Mouse (Mus musculus): ENCODE measurements around the gene Serpina6. TPM values are rescaled to one million over a fixed set of nuclear protein-coding genes. Genes with fewer than 3 reads are reported as not detected.
A peak's percentile ranks its signal among the peaks of the same experiment; 100 is the strongest.
"Not testable (repeated sequence)": the region's sequence is repeated elsewhere in the genome, so short reads cannot be mapped to it uniquely, and the experiment has no call there.

The Serpina6 gene
- polyA plus RNA-seq, 1 experiment from 2014 or later, result 410 TPM

- H3K27ac ChIP-seq, result no peak within 1 kb of the TSS
- TF ChIP-seq CTCF (IDR thresholded peaks at IDR 0.05; ENCODE audit: low read depth), result no peak
- no peaks in the 10 kb centered on the region for H3K27me3 ChIP-seq (ENCODE audit: insufficient read depth, low read length)
- DNase-seq (ENCODE audit: low spot score), result no peak
- 94% methylated on average over 1 of the region's 1 CpGs for WGBS
- H3K4me3 ChIP-seq (replicated peaks; ENCODE audit: low read depth, low read length), result no peak within 1 kb of the TSS
- no peak within 1 kb of the TSS for H3K9ac ChIP-seq (ENCODE audit: low read depth, low read length)
- no peak for ATAC-seq (replicated peaks; ENCODE audit: low FRiP score, low read depth)
- H3K9me3 ChIP-seq (replicated peaks; ENCODE audit: low read length), result no peaks in the 10 kb centered on the region
- H3K36me3 ChIP-seq (ENCODE audit: insufficient read depth, low read length), result no peaks in the 10 kb centered on the region
- no peaks in the 10 kb centered on the region for H3K4me1 ChIP-seq (replicated peaks; ENCODE audit: insufficient read depth, low read length)
- no peak within 1 kb of the TSS for H3K4me2 ChIP-seq (ENCODE audit: low read length)
Observed at GRCm38 (mm10) chr12:103676039-103676438, 19.0 kb upstream of the Serpina6 start, which contains the start of gene Serpina16. Gene Serpina16 (minus strand): TSS chr12:103676139.

- DNase-seq (ENCODE audit: low spot score), result peak; percentile 53
- H3K36me3 ChIP-seq (ENCODE audit: insufficient read depth, low read length), result no peaks in the 10 kb centered on the region
- H3K27ac ChIP-seq, result no peak overlapping the region
- no peak for ATAC-seq (replicated peaks; ENCODE audit: low FRiP score, low read depth)
- no peaks in the 10 kb centered on the region for H3K9me3 ChIP-seq (replicated peaks; ENCODE audit: low read length)
- H3K9ac ChIP-seq (ENCODE audit: low read depth, low read length), result no peak overlapping the region
- 80% methylated on average over 2 of the region's 2 CpGs for WGBS
- TF ChIP-seq CTCF (IDR thresholded peaks at IDR 0.05; ENCODE audit: low read depth), result no peak
- H3K4me1 ChIP-seq (replicated peaks; ENCODE audit: insufficient read depth, low read length), result no peaks in the 10 kb centered on the region
- no peak overlapping the region for H3K4me2 ChIP-seq (ENCODE audit: low read length)
- H3K4me3 ChIP-seq (replicated peaks; ENCODE audit: low read depth, low read length), result no peak overlapping the region
- H3K27me3 ChIP-seq (ENCODE audit: insufficient read depth, low read length), result no peaks in the 10 kb centered on the region
Observed at GRCm38 (mm10) chr12:103673179-103673578, 16.2 kb upstream of the Serpina6 start.

- Histone ChIP-seq H3K4me1 (replicated peaks; ENCODE audit: insufficient read depth, low read length) (no peaks in the 10 kb centered on the region), H3K9ac (ENCODE audit: low read depth, low read length) (no peak overlapping the region), H3K4me2 (ENCODE audit: low read length) (no peak overlapping the region), H3K27ac (no peak overlapping the region), H3K4me3 (replicated peaks; ENCODE audit: low read depth, low read length) (no peak overlapping the region), H3K9me3 (replicated peaks; ENCODE audit: low read length) (no peaks in the 10 kb centered on the region), H3K36me3 (ENCODE audit: insufficient read depth, low read length) (no peaks in the 10 kb centered on the region), H3K27me3 (ENCODE audit: insufficient read depth, low read length) (no peaks in the 10 kb centered on the region)
- TF ChIP-seq CTCF (IDR thresholded peaks at IDR 0.05; ENCODE audit: low read depth), result no peak
- ATAC-seq (replicated peaks; ENCODE audit: low FRiP score, low read depth), result no peak
- no peak for DNase-seq (ENCODE audit: low spot score)
- 83% methylated on average over 3 of the region's 3 CpGs for WGBS
Observed at GRCm38 (mm10) chr12:103671483-103671882, 14.5 kb upstream of the Serpina6 start.

GRCm38 (mm10) chr12:103670964-103671363, 14.0 kb upstream of the Serpina6 start:
- Histone ChIP-seq H3K27me3 (ENCODE audit: insufficient read depth, low read length) (no peaks in the 10 kb centered on the region), H3K9ac (ENCODE audit: low read depth, low read length) (no peak overlapping the region), H3K27ac (no peak overlapping the region), H3K36me3 (ENCODE audit: insufficient read depth, low read length) (no peaks in the 10 kb centered on the region), H3K4me2 (ENCODE audit: low read length) (no peak overlapping the region), H3K4me3 (replicated peaks; ENCODE audit: low read depth, low read length) (no peak overlapping the region), H3K4me1 (replicated peaks; ENCODE audit: insufficient read depth, low read length) (no peaks in the 10 kb centered on the region), H3K9me3 (replicated peaks; ENCODE audit: low read length) (no peaks in the 10 kb centered on the region)
- no peak for TF ChIP-seq CTCF (IDR thresholded peaks at IDR 0.05; ENCODE audit: low read depth)
- DNase-seq (ENCODE audit: low spot score), result no peak
- ATAC-seq (replicated peaks; ENCODE audit: low FRiP score, low read depth), result no peak
- WGBS, result 68% methylated on average over 2 of the region's 2 CpGs

- Histone ChIP-seq H3K27me3 (ENCODE audit: insufficient read depth, low read length) (no peaks in the 10 kb centered on the region), H3K4me2 (ENCODE audit: low read length) (no peak overlapping the region), H3K4me1 (replicated peaks; ENCODE audit: insufficient read depth, low read length) (no peaks in the 10 kb centered on the region), H3K36me3 (ENCODE audit: insufficient read depth, low read length) (no peaks in the 10 kb centered on the region), H3K9ac (ENCODE audit: low read depth, low read length) (no peak overlapping the region), H3K9me3 (replicated peaks; ENCODE audit: low read length) (no peaks in the 10 kb centered on the region), H3K27ac (no peak overlapping the region), H3K4me3 (replicated peaks; ENCODE audit: low read depth, low read length) (no peak overlapping the region)
- WGBS, result 86% methylated on average over 5 of the region's 5 CpGs
- TF ChIP-seq CTCF (IDR thresholded peaks at IDR 0.05; ENCODE audit: low read depth), result no peak
- no peak for DNase-seq (ENCODE audit: low spot score)
- ATAC-seq (replicated peaks; ENCODE audit: low FRiP score, low read depth), result no peak
Observed at GRCm38 (mm10) chr12:103670344-103670743, 13.3 kb upstream of the Serpina6 start.

GRCm38 (mm10) chr12:103665286-103665685, 8.3 kb upstream of the Serpina6 start:
- WGBS, result 90% methylated on average over 3 of the region's 3 CpGs
- ATAC-seq (replicated peaks; ENCODE audit: low FRiP score, low read depth), result no peak
- DNase-seq (ENCODE audit: low spot score), result no peak
- H3K4me3 ChIP-seq (replicated peaks; ENCODE audit: low read depth, low read length), result no peak overlapping the region
- TF ChIP-seq CTCF (IDR thresholded peaks at IDR 0.05; ENCODE audit: low read depth), result no peak
- H3K9ac ChIP-seq (ENCODE audit: low read depth, low read length), result no peak overlapping the region
- H3K27ac ChIP-seq, result no peak overlapping the region
- no peaks in the 10 kb centered on the region for H3K4me1 ChIP-seq (replicated peaks; ENCODE audit: insufficient read depth, low read length)
- H3K27me3 ChIP-seq (ENCODE audit: insufficient read depth, low read length), result no peaks in the 10 kb centered on the region
- no peaks in the 10 kb centered on the region for H3K9me3 ChIP-seq (replicated peaks; ENCODE audit: low read length)
- no peaks in the 10 kb centered on the region for H3K36me3 ChIP-seq (ENCODE audit: insufficient read depth, low read length)
- H3K4me2 ChIP-seq (ENCODE audit: low read length), result no peak overlapping the region

GRCm38 (mm10) chr12:103662053-103662452, 5.0 kb upstream of the Serpina6 start:
- not testable (repeated sequence) for DNase-seq (ENCODE audit: low spot score); H3K9me3 ChIP-seq (replicated peaks; ENCODE audit: low read length); H3K4me1 ChIP-seq (replicated peaks; ENCODE audit: insufficient read depth, low read length); H3K4me3 ChIP-seq (replicated peaks; ENCODE audit: low read depth, low read length); H3K27me3 ChIP-seq (ENCODE audit: insufficient read depth, low read length); H3K27ac ChIP-seq; H3K4me2 ChIP-seq (ENCODE audit: low read length); H3K36me3 ChIP-seq (ENCODE audit: insufficient read depth, low read length); ATAC-seq (replicated peaks; ENCODE audit: low FRiP score, low read depth); H3K9ac ChIP-seq (ENCODE audit: low read depth, low read length)
